Mouse (Mus musculus) hindlimb bud, embryonic 11.5 days (tissue): Measurements from ENCODE around the gene Six2.
"Not testable (repeated sequence)": the region's sequence is repeated elsewhere in the genome, so short reads cannot be mapped to it uniquely, and the experiment has no call there.

Experiments
- DNase-seq: peaks from one replicate; pipeline ENCODE4 v3.0.0-alpha.2; 2012; ENCODE audit warnings: low read depth, low spot score; ENCODE audit errors: extremely low spot score

Gene Six2

GRCm38 (mm10) chr17:85690323-85690968 lies 2.4 kb upstream of the Six2 start:
- DNase-seq: no peak

DNA sequence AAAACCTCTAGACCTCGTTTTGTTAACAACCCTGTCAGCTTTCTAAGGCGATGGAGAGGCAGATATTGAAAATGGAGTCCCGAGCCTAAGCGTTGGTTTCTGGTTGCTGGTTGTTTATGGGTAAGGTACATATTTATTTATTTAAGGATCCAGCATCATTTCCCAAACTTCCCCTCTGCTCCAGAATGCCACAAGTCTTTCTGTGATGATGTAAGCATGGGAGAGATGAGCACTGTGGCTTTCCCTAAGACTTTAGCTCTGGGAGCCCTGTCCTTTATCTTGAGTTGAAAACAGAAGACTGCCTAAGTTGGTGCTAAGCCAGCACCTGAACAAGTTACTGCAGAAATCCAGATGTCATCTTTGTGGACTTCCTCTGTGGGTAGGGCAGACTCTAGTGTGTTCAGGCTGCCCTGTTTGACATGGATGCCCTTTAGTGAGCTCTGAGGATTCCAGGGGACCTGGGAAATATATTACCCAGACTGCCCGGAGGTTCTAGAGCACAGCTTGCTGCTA lies 1.8 kb upstream of the Six2 start:
- no peak for DNase-seq

DNA sequence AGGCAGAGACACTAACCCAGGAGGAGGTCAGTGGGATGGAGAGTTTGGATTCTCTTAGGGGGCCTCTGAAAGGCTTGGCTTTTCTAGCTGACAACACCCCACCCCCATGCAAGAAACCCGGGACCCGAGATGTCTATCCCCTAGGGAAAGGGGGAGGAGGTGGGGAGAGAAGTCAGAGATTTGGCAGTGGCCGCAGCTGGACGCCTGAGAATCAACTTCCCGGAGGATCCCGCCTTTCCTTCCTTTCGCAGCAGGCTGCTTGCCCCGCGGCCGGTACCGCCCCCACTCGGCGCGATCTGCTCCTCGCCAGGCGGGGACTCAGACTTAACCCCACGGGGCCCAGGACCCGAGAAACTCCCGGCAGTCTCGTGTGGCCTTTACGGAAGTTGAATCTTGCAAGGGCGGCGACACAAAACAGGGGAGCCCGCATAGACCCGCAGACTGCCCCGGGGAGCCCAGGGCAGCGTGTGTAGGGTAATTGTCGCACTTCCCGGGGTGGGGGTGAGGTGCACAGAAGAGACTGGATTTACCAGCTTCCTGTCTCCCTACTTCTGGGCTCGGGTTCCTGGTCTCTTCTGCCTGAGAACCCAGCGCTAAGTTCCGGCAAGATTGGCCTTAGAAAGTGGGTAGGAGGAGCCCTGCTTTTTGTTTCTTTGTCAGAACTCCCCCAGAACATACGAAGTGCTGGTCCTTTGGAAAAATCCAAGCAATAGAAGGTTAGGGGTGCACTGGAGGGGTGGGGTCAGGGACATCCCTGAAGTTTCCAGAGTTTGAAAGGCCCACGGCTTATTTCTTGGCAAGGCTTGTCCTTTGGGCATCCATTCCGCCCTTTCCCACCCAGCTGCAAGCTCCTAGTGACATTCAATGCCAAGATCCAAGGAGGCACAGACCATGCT lies 1.1 kb upstream of the Six2 start:
- DNase-seq: no peak

- no peak for DNase-seq
Observed at GRCm38 (mm10) chr17:85687421-85688235, 446 bp downstream of the Six2 start.

DNA sequence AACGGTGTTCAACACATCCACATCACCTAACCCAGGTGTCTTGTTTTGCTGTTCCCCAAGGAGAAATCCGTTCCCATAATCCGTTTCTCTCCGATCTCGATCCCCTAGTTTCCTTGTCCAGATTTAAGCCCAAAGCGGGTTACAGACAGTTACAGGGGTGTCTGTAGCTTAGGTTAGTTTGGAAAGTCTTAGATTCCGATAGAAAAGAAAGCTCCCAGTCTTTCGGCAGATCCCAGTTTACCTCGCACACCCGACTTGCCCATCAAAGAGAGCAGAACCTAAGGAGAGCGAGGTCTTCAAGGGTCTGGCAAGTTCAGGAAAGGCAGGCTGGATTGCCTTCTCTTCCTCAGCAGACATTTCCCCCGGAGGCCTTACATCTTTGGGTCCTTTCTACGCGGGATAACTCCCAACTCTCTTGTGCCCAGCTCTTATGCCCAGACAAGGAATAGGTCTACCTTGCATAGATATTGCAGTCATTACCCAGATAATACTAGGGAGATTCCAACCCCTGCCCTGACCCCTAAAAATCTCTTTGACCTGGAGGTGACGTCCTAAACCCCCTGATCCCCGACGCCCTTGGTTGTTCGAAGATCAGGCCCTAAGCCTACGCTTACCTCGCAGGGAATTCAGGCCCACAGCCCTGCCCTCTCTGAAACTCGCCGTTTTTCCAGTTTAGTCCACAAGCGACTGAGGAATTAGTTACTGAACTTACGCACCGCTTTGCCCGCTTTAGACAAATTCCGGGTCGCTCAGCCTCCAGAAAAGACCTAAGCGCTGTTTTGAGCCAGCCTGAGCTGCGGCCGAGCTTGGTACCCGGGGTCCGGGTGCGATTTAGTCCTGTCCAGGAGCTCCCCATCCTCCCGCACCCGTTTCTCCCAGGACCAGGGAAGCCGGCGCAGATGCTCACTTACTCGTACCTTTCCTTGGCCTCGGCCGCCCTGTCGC lies 1.3 kb downstream of the Six2 start:
- no peak for DNase-seq

DNA sequence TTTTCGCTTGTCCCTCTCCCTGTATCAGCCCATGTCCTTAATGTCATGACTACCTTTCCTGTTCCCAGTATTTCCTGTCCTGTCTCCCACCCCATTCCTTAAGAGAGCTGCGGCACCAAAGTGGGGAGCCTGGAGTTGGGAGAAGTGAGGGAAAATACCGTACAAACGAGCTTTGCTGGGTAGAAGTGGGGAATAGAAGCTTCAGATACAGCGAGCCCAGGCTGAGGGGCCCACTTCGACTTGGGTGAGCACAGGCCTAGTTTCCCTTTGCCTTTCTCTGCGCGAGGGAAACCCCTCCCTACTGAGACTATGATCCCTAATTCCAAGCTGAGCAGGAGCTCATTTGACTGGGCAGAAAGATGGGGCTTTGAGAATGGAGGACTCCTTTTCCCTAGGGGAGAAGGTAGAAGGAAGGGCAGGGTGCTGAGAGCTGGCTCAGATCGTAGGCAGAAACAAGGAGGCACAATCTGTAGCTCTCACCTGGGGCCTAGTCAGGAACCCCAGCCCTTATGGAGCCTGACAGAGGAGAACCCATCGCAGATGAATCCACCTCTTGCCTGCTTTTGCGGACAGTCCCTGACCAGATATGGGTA lies 2.3 kb downstream of the Six2 start:
- DNase-seq: no peak

GRCm38 (mm10) chr17:85684841-85685688 lies 3.0 kb downstream of the Six2 start:
- no peak for DNase-seq

- not testable (repeated sequence) for DNase-seq
Observed at GRCm38 (mm10) chr17:85684436-85684835, 3.6 kb downstream of the Six2 start.

DNA sequence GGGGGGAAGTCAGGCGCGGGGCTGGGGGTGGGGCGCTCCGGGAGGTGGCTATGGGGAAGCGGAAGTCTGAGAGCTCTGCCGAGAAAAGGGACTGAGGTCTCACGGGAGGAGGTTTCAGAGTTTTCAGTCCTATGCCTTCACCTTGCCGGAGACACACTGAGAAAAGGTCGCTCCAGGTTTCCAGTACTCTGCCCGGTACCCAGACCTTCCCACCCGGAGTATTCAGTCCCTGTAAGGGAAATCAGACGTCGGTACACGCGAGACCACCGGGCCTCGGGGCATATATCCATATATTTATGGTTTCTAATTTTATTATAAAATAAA lies 4.1 kb downstream of the Six2 start:
- no peak for DNase-seq

DNA sequence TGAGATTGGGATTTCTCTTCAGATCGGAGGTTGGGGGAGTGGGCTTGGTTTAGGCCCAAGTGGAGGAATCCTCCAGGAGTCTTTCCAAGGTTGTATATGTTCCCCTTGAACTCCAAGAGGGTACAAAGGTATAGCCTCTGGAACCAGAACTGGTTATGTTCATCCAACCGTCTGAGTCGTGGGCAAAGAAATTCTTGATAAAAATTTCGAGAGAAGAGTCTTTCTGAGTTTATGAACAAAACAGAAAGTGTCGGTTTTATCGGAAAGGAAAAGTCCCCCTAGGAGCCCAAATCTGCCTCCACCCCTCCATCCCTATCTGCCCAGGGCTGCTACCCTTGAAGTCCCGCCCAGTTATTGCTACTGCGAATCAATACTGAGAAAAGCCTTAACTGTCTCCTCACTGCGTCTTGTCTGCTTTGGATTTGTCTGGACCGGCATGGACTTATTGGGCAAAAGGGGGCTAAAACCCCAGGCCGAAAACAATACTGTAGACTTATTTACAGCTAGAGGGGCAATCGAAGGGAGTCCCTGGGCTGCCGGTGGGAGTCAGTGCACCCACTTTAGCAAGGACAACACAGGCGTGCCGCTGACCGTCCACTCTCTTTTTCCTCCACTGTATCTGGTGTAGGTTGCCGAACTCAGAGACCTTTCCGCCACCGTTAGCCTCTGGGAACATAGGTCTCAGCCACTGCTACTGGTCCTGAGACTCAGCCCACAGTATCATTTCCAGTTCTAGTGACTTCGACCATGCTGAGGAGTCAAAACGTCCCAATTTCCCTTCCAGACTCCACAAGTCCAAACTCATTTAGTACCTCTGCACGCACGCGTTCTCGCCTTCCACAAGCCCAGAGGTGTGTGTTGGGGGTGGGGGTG lies 4.7 kb downstream of the Six2 start:
- DNase-seq: no peak

DNA sequence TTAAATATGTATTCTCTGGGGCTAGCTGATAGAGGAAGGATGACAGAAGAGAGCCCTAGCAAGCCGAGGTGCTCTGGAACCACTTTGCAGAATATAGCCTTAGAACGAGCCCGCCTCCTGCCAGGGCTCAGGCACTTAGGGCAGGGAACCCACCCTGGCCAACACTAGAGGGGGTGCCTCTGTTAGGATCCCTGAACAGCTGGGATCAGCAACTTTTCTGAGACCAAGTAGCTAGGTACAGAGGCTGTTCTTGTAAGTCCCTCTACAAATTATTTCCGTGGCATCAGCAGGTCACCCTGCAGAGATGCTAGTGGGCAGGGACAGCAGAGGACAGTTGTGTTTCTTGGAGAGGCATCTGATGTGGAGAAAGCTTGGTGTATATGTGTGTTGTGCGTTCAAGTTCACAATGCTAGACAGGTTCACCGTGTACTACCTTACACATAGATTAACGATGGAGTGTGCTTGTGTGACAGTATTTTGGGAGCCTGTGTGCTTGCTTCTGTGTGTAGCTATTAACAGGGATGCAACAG lies 5.8 kb downstream of the Six2 start:
- no peak for DNase-seq

GRCm38 (mm10) chr17:85681741-85682140 lies 6.3 kb downstream of the Six2 start:
- DNase-seq: no peak

DNA sequence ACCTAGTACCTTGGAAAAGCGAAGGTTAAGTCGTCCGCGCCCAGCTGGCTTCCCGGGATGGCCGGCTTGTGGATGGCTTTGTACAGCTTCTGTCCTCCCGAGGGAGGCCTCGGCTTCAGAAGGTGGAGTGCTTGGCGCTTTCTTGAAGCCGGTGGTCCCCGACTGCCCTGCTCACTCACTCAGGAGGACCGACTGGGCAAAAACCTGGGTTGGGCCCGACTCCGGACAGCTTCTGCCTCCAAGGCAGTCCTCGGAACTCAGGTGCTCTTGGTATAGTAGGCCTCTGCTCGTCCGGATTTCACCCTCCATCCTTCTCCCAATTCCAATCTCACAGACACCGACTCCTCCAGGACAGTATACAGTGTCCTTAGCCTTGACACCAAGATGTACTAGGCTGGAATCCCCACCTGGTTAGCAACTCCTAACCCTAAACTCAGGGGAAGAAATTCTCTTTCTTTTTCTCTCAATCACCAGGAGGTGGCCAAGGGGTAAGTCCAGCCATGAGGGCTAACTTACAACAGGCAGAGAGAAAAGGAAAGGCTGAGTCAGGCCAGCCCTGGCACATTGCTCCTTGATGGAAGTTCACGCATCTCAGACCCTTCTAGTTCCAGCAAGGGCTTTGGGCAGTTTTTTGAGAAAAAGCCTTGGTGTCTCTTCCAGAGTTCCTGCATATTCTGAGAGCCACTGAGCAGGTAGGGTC lies 7.1 kb downstream of the Six2 start:
- DNase-seq: no peak

DNA sequence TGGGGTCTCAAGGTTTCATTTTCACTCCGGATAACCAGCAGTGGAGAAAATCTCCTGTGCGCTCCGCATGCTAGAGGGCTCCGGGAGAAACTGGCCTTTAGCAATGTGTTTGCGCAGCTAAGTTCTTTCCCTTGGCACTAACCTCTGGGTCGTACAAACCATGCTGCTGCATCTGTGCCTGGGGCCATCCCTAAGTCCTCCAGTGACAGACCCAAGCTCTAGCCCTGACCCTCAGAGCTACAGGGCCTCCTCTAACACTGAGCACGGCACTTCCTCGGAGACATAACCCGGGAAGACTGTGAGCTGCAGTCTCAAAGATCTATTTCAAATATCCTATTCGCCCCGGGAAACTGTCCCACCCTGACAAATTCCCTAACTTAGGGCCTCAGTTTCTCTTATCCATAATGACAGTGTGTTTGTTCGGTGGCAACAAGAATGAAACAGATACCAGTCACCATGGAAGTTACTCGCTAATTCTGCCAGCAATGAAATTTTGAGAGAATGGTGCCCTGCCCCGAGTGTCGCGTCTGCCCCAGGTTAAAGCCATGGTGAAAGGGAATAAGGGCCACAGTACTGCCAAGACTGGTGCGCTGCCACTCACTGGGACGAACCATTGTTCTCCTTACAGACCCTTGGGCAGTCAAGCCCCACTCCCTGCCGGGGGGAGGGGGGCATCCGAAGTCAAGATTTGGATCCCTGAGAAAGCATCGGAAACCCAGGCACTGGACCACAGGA lies 7.8 kb downstream of the Six2 start:
- no peak for DNase-seq

GRCm38 (mm10) chr17:85679651-85680050 lies 8.4 kb downstream of the Six2 start:
- no peak for DNase-seq

- DNase-seq: no peak
Observed at GRCm38 (mm10) chr17:85664618-85665320, 23.3 kb downstream of the Six2 start.
